Mouse (Mus musculus) myocyte (in vitro differentiated cells): ENCODE results near the gene Stat5b.

Experiments
- POLR2A ChIP-seq: IDR thresholded peaks from one replicate; pipeline ENCODE4 v1.6.1; 2011; ENCODE audit warnings: low read depth, mild to moderate bottlenecking, control low read depth, moderate library complexity; ENCODE audit not compliant: insufficient read length
- POLR2AphosphoS2 ChIP-seq: IDR thresholded peaks from one replicate; pipeline ENCODE4 v1.6.1; 2011; ENCODE audit warnings: low read depth, control low read depth; ENCODE audit not compliant: insufficient read length
- USF1 ChIP-seq: IDR thresholded peaks from one replicate; pipeline ENCODE4 v1.6.1; 2011; ENCODE audit warnings: low read depth, mild to moderate bottlenecking, control low read depth, moderate library complexity

DNA sequence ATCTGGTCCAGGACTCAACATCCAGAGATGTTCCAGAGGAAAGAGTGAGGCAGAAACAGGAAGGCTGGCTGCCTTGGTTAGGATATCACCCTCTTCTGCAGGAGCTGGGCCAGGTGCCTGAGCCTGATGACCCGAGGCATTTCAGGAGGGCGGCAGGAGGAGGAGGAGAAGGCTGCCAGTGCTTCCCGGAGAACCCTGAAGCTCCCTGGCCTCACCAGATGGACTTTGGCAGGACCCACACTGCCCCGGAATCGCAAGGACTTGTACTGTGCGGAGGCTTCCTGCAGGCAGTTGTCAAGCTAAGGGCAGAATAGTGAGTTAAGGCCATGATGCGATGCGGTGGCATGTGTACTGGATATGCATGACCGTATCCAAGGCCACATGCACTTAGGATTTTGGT is 83.8 kb downstream of the Stat5b start:
- no peak for TF ChIP-seq USF1
- TF ChIP-seq POLR2A: no peak
- no peak for TF ChIP-seq POLR2AphosphoS2
